Mouse (Mus musculus): ENCODE results near the gene Ralgps1.

The Ralgps1 gene

DNA sequence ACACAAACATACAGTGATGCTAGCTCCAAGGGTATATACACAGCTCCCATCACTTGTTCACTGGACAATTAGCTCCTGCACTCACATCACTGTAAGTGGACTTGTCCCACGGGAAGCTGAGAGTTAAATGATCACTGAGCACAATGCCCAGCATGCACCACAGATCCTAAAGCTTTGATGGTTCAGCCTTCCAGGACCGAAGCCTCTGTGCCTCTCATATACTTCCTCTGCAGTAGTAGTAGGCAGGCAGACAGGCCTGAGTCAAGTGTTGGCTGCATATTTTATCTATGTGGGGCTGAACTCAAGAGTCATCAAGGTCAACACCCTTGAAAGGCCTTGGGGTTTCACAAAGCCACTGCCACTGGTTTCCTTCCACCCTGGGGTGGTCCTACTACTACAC, 49.6 kb downstream of the Ralgps1 start:
- no peak for DNase-seq (ENCODE audit: low read depth, low spot score)

- no peak for DNase-seq (ENCODE audit: low read depth, low spot score)
These were observed 50.3 kb downstream of the Ralgps1 start for GRCm38 (mm10) chr2:33321031-33321430.

DNA sequence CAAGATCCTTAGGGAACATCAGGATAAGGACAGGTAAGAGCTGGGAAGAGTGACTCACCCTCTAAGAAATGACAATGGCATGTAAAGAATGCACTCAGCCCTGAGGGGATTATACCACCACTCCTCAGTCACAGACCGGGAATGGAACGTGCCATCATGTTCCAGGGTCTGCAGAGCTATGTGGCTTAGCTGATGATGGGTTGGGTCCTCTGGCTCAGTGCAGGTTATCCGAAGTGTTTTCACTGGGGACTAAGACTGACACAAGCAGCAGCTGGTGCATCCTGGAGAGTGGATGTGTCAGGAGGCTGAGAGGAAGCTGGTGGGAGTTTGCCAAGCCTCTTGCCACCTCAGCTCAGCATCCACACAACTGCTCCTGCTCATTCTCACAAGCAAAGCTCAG, 50.7 kb downstream of the Ralgps1 start:
- peak; percentile 57 for DNase-seq (ENCODE audit: low read depth, low spot score)

- DNase-seq (ENCODE audit: low read depth, low spot score), result no peak
These were observed 51.4 kb downstream of the Ralgps1 start for GRCm38 (mm10) chr2:33319934-33320333.

- no peak for DNase-seq (ENCODE audit: low read depth, low spot score)
These were observed 51.8 kb downstream of the Ralgps1 start for GRCm38 (mm10) chr2:33319455-33319854.

DNA sequence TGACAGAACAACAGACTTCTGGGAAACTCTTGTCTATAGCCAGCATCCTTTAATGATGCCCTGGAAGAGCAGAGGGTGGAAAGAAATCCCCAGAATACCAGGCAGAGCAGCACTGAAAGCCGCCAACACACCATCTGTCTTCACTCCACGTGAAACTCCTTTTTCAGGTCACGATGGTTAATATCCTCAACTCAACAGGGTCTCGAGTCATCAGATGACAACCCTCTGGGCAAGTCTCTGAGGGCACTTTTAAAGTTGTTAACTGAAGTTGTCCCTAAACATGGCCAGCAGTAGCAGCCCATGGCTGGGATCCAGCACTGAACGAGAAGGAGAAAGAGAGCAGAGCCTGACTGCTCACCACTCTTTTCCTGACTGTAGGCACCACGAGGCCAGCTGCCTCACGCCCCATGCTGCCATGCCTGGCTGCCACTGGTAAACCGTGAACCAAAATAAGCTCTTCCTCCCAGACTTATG, 52.8 kb downstream of the Ralgps1 start:
- DNase-seq (ENCODE audit: low read depth, low spot score), result peak; percentile 94

DNA sequence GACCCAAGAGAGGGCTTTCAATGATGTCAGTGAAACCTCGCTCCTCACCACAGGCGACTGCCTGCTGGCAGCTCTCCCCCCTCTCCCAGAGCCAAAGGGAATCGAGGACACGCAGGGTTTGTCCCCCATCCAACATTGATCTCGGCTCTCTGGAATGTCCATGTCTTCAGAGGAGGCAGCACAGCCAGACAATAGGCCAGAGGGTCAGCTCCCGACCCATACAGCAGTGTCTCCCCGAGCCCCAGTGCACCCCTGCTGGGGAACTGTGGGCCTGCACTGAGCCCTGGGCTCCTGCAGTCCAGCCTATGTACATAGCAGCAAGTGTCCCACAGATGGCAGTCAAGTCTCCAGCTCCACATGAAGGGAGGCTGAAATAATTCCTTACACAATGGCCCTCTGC, 54.8 kb downstream of the Ralgps1 start:
- DNase-seq (ENCODE audit: low read depth, low spot score), result peak; percentile 91

DNA sequence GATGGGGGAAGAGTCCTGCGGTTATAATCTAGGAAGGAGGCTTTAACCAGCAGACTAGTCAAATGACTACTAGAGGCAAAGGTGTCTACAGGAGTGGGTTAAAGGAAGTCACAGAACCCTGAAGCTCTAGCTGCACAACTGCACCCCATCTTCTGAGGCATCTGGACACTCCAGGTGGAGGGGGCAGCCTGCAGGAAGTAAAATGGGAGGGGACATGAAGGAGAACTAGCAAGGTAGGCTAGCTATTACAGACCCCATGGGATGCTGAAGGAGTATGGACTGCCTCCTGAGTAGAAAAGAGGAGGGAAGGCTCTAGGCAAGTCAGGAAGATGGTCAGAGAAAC, 55.3 kb downstream of the Ralgps1 start:
- DNase-seq (ENCODE audit: low read depth, low spot score), result no peak

- DNase-seq (ENCODE audit: low read depth, low spot score), result peak; percentile 87
These were observed 55.8 kb downstream of the Ralgps1 start for GRCm38 (mm10) chr2:33315233-33316062.

DNA sequence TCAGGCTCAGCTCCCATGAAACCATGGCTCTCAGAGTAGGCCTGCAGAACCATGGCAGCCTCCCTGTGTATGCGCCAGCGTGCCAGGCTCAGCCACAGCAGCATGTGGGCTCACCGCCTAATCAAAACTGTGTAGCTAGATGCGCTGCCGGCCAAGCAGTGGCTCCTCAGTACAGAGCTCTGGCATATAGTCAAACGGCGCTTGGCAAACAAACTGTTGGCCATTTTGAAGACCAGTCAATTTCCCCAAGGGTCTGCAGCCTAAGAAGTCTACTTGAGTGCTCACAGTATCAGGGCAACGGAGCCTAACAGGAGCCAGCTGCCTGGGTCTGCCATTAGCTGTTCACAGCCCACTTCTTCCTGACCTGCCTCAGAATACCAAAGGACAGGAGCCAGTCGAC, 61.9 kb downstream of the Ralgps1 start:
- DNase-seq (ENCODE audit: low read depth, low spot score), result peak; percentile 79

- no peak for DNase-seq (ENCODE audit: low read depth, low spot score)
These were observed 64.7 kb downstream of the Ralgps1 start for GRCm38 (mm10) chr2:33306565-33306964.

DNA sequence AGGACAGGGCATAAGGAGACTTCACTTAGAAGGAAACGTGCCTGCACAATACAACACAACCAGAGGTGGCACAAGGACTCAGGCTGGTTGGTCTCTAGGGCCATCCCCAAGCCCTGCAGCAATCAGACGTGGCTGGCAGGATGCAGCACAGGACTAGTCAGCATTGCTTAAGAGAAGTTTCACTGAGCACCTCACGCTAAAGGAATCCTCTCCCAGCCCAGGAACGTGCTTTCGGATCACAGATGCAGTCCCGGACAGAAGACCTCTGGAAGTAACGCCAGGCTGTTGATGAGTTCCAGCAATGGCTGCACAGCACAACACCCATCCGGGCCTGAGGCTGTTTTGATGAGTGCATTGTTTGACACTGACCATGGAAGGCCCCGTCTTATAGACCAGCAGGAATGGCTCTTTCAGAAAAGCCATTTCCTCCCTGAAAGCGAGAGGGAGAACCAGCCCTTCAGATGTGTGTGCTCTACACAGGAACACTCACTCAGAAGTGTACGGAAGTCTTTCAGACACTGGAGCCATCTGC, 67.8 kb downstream of the Ralgps1 start:
- DNase-seq (ENCODE audit: low read depth, low spot score), result peak; percentile 38

GRCm38 (mm10) chr2:33302828-33303227, 68.5 kb downstream of the Ralgps1 start:
- no peak for DNase-seq (ENCODE audit: low read depth, low spot score)

DNA sequence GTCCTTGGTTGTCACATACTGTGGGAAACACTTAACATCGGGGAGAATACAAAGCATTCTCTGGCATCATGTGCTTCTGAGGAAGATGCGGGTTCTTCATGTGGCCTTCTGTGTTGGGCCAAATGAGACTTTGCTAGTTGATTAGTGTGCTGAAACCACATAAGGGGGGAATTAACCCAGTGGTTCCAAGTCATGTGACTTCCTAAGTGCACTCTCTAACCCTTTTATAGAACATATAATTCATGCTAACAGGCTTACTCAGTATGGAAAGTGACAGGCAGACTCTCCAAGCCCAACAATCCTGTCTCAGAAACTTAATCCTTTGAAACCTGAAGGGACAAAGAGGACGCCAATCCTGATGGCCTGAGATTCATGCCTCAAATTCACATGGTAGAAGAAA, 68.9 kb downstream of the Ralgps1 start:
- DNase-seq (ENCODE audit: low read depth, low spot score), result no peak

DNA sequence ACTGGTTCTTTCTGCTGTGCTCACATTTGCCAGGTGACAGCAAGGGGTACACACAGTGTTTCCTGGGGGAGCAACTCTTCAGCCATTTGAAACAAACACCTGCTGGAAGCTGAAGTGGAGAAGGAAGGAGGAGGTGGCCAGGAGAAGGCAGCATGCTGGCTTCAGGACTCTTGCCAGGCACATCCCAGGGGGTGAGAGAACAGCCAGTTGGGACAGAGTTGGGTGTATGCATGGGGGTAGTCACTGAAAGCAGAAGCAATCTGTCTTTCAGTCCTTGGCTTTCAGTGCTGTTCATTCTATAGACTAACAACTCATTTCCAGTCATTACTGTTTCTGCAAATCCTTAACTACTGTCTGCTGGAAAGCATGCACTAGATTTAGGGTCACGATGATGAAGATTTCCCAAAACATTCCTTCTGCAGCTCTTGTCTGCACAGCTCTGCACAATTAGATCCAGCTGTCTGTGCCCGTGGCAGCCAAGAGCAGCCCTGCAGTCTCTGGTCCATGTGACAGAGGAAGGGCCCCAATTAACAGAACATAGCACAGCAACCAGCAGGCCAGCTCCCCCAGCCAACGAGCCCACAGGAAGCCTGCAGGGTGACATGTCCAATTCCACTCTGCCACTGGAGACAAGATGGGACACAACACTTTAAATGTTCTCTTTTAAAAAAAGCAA, 70.8 kb downstream of the Ralgps1 start:
- peak; percentile 73 for DNase-seq (ENCODE audit: low read depth, low spot score)

- no peak for DNase-seq (ENCODE audit: low read depth, low spot score)
These were observed 72.4 kb downstream of the Ralgps1 start for GRCm38 (mm10) chr2:33298928-33299327.

GRCm38 (mm10) chr2:33295115-33295514, 76.2 kb downstream of the Ralgps1 start:
- DNase-seq (ENCODE audit: low read depth, low spot score), result no peak

DNA sequence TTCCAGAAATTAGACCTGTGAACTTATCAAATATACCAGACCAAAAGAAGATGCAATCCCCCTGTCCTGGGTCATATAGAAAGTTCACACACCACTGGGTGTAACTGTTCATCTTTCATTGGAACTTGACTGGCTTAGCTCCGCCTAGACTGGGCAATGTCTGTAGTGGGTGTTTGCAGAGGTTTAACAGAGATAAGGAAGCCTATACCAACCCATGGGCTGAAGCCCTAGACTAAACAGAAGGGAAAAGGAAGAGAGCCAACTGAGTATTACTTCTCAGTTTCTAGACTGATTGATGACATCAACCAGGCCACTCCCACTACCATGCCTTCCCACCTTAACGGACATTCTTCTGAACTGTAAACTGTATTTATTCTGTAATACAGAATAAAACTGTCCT, 79.2 kb downstream of the Ralgps1 start:
- DNase-seq (ENCODE audit: low read depth, low spot score), result no peak

- DNase-seq (ENCODE audit: low read depth, low spot score), result no peak
These were observed 80.8 kb downstream of the Ralgps1 start for GRCm38 (mm10) chr2:33290491-33290890.

GRCm38 (mm10) chr2:33288837-33289236, 82.4 kb downstream of the Ralgps1 start:
- peak; percentile 89 for DNase-seq (ENCODE audit: low read depth, low spot score)

- DNase-seq (ENCODE audit: low read depth, low spot score), result no peak
These were observed 87.6 kb downstream of the Ralgps1 start for GRCm38 (mm10) chr2:33283674-33284073.

GRCm38 (mm10) chr2:33282877-33283276, 88.4 kb downstream of the Ralgps1 start:
- peak; percentile 91 for DNase-seq (ENCODE audit: low read depth, low spot score)

DNA sequence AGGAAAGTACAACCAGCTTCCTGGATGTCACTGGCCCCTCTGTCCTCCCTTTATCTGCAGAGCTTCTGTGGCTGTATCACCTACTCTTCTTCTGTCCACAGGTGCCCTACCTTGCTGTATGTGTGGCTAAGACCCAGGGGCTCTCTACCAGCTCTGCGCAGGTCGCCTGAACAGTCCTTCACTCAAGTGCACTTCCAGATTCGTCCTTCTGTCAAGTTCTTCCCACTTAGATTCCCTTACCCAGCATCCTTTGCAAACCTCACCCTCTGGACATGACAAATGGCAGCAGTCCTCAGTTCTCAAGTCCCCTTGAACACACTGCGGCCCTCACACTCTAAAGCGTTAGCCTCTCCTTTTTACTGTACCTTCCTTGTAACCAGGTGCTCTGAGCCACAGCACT, 89.5 kb downstream of the Ralgps1 start:
- DNase-seq (ENCODE audit: low read depth, low spot score), result no peak

All from brain, adult 2 months (tissue).